Mouse (Mus musculus) urinary bladder, adult 2 months (tissue): ENCODE data around the gene Tmem132e. TPM values are rescaled to one million over a fixed set of nuclear protein-coding genes. Genes with fewer than 3 reads are reported as not detected.

Source experiments
- DNase-seq: peaks from one replicate; pipeline ENCODE4 v3.0.0; 2022; ENCODE audit warnings: low spot score
- polyA plus RNA-seq: library from polyadenylated mRNA; depleted of rRNA; stranded (reverse); fragments of >200 nt; gene quantifications from 2 replicates; pipeline ENCODE4 v1.2.3, GENCODE M21; 2012; rRNA removed

The Tmem132e gene
- 1.8 TPM in 2 replicates for polyA plus RNA-seq

DNA sequence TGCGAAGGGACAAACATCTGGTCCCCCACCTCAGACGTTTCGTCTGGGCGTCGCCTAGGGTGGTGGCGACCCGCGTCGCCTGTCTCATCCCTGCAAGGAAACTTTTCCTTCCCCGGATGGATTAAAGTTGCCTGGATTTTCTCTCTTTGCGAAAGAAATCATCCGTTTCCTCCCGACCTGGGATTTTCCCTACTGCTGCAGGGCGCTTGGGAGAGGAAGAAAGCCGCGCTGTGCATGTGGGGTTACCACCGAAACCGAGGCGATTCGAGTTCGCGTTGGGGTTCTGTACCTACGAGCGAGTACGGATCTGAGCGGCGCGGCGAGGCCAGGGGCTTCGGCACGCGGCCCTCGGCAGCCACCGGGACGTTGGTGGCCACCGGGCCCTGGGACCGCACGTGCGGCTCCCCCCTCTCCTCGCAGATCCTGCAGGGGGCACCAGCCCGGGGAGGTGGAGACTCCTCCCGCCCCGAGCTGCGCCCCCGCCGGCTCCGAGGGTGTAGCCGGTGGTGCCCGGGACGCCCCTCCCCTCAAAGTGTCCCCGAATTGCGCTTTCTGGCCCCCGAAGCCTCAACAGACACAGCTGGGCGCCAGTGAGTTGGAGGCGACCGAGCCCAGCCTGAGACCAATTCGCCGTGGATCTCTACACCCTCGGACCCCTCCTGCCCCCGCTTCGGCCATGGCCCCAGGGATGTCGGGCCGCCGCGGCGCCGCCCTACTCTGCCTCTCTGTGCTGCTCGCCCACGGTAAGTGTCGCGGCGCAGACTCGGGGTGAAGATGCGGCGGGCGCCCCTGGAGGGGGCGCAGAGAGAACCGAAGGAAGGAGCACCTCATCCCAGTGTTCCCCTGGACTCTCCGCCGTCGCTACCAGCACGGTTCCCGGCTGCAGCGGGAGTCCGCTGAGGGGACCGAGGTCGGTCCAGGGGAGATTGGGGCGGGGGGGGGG lies at the start of gene Tmem132e:
Gene Tmem132e (plus strand): TSS at position 530 of the 943 bp plus-strand sequence.
- DNase-seq, result no peak

DNA sequence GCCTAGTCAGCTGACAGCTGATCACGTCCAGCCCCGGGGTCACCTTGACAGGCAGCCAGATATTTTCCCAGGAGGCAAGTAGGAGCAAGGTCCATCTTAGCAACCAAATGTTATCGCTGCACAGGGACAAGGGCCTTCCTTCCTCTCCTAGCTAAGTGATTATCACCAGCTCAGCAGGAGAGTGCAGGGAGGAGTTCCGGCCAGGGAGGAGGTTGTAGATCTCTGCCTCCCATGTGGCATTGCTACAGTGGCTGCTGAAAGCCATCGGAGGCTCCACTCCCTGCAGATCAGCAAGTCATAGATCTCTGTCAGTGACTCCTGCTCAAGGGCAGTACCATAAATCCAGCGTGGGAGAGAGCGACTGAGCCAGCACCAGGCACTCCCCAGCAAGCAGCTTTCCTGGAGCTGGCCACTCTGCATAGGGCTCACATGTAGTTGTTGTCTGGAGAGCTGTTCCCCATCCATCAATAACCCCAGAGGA lies 48.7 kb upstream of the Tmem132e start:
- no peak for DNase-seq

DNA sequence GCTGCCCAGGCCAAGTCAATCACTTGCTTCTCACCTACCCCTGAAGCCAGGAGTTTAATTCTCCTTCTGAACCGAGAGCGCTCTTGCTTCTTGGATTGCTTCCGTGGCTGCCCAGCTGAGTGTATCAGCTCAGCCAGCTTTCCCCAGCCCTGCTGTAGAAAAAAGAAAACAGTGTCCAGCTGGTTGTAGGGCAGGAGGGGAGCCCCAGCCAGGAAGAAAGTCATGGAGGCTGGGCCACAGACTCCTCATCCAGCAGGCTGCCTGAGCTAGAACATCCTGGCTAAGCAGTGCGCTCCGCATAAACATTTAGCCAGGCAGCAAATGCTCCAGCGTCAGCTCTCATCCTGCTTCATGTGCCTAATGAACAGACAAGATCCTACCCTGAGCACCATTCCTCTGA lies 48.3 kb upstream of the Tmem132e start:
- no peak for DNase-seq

DNA sequence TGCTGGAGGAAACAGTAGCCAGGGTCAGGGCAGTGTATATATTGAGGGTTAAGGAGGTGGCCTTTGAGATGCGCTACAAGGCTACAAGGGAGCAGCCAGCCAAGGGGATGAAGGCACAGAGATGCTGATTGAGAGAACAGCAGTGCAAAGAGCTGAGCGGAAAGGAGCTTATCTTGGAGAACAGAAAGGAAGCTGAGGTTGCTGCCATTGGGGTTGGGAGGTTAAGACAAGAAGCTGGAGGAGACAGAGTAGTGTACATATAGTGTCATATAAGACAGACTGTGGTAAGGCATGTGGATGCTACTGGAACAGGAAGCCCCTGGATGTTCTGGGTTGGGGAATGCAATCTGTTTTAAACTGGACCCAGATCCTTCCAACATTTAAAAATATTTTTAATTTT lies 47.8 kb upstream of the Tmem132e start:
- DNase-seq, result no peak

DNA sequence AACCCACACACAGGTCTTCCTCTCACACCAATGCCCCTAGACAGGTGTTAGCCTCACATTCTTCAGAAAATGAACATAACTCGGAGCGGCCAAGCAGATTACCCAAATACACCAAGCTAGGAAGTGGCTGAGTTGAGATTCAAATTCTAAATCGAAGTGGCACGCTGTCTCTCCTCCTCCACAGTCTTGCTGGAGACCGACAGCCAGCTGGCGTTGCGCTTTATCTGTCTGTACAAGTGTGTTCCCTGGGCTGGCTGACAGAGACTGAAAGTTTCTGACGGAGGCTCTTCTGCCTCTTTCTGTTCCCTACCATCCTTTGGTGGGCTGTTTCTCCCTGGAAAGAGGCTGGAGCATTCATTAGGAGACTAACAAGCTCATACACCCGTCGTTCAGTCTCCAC lies 37.7 kb upstream of the Tmem132e start:
- no peak for DNase-seq

DNA sequence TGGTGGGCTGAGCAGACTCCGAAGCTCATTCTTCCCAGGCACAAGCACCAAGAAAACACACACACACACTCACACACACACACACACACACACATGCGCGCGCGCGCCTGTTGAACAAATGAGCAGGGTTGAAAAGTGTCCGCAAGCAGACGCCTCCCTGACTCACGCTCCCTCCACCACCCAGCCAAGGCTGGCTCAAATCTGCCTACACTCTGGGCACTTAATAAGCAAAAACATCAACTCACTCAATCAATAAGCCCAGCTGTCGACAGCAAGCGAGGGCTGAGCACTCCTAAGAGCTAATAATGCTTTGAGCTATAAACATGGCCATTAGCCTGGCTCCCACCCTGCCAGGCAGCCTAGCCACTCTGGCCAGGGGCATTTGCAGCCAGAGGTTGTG lies 18.5 kb upstream of the Tmem132e start:
- DNase-seq, result no peak

DNA sequence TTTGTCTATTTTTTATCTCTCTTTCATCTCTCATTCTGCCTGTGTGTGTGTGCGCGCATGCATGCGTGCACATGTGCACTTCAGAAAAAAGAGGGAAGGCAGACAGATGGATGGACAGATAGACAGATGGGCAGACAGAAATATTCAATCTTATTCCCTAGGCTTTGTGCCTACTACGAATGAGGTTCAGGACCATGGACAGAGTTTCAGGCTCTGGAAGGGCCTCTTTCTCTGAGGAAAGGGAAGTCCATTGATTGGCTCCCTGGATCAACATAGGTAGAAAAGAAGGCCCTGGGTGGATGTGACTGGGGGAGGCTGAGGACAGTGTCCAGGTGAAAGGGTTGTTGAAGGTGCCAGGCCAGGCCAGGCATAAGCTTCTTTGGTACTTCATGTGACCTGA lies 17.1 kb upstream of the Tmem132e start:
- no peak for DNase-seq

DNA sequence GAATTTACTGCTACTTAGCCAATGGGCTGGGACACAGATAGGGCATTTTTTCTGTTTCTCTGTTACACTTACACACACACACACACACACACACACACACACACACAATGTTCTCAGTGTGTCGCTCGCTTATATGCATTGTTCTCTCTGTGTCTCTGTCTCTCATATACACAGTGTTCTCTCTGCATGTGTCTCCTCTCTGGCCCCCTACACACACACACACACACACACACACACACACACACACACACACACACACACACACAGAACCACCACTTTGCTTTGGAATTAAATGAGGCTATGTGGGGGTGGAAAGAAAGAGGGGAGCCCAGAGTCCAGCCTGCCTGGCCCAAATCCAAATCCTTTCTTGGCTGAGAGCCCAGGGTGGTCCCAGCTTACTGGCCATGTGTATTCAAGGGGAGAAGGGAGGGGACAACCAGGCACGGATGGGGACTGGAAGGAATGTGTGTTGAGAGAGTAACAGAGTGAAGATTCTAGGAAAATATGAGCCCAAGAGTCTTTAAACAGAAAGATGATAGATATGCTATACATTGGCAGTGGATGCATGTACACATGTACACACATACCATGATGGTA lies 8.0 kb upstream of the Tmem132e start:
- DNase-seq, result no peak

DNA sequence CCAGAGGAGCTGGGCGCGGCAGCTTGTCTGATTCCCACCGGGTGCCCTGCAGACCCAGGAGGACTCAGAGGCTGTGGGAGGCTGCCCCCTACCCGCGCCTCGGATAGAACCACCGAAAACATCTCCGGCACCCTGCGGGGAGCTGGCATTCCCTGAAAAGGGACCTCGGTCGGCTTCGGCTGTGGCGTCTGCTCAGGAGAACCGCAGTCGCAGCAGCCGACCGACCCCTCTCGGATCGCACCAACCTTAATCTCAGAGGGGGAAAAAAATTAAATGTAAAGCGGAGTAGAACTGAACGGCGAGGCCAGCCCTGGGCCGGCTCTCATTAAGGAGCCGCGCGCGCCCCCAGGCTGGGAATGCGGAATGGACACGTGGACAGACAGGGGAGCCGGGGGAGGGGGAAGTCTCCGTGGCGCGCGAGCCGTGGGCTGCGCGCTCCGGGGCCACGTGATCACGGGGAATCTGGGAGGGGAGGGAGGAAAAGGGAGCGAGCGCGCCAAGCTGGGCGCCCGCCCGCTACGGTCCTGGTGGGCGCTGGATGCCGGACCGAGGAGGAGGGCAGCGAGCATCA lies 1.6 kb upstream of the Tmem132e start:
- no peak for DNase-seq

DNA sequence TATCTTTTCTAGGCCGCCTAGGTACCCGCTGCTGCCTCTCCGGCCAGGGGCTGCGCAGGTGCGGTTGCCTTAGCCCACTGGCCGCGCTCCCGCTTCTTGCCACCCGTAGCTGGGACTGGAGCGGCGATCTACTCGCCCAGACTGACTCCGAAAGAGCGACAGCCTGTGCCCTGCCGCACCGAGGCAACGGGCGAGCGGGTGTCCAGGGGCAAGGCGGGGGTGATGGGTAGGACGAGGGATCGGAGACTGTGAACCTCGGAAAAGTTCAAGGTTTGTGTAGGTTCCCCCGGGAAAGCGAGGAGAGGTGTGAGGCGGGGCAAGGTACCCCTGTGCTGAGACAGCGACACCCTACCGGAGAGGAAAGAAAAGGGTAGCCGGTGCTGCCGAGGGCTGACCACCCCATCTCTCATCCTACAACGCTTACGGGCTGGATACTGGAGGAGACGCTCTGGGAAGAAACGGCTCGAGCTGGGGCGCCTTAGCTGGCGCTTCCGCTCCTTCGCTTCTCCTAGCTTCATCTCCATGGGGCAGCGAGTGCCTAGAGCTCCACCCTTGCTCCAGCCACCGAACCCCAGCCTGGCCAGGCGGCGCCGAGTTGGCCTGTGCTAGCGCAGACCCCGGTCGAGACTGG lies 874 bp upstream of the Tmem132e start:
- no peak for DNase-seq

DNA sequence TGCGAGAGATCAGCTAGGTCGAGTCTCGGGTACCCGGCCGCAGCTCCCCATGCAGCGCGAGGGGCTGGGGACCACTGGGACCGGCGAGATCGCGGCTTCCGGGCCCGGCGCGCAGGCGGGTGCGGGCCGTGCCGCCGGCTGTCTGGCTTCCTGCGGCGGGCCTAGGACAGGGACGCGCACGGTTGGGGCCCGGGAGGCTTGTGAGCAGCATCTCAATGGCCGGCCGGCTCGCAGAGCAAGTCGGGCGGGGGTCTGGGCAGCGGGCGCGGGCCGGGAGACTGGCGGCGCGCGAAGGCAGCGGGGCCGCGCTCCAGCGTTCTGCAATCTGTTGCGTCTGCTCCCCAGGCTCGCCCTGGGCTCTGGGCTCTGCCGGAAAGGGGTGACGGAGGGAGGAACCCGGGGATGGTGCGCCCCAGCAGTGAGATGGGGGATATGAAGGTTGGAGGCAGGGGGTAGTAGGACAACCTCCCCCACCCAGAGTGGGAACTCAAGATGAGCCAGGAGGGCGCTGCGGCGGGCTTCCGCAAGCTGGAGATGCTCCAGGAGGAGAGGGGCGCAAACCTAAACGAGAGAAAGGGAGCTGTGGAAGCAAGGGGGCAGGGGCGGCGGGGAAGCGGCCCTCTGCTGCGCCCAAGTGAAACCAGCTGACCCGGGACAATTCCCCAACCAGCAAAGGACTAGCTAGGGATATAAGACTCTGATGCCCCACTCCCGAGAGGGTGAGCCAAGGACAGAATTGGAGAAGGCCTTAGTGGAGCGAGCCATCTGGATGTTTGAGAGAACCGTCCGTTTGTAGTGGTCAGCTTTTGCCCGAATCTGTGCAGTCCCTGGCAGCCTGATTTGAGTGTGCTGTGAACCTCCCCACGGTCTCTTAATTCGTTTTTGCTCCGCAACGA lies 944 bp downstream of the Tmem132e start:
- DNase-seq, result no peak

DNA sequence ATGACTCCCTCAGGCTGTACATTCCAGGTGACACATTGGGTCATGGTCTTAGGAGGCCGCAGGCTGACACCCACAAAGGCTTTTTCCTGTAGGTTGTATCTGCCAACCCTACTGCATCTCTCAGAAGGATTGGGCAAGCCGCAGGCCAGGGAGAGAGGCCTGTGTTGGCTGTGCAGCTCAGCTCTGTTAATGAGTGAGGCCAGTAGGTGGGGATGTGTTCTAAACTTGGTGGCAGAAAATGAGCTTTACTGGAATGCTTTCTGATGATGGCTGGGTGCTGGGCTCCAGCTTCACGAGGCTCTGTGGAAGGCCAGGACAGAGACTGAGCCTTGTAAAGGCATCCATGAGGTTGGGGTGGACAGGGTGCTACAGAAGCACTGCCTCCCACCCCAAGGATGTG lies 3.6 kb downstream of the Tmem132e start:
- DNase-seq, result no peak

DNA sequence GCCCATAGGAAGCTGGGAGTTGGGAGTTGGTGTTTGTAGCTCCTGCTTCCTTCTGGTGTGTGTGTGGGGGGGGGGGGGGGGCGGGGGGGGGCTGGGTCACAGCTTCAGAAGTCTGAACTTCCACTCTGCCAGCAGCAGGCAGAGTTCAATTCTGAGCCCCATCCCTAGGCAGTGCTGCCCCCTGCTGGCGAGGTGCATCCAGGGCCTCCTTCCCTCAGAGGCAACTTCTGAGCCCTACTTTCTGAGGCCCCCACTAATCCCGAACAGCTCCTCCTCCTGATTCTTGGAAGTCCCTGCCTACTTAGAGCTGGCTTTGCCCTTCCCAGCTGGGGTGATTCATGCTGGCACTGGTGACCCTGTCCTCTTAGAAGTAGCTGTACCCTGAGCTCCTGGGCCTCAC lies 10.9 kb downstream of the Tmem132e start:
- no peak for DNase-seq

DNA sequence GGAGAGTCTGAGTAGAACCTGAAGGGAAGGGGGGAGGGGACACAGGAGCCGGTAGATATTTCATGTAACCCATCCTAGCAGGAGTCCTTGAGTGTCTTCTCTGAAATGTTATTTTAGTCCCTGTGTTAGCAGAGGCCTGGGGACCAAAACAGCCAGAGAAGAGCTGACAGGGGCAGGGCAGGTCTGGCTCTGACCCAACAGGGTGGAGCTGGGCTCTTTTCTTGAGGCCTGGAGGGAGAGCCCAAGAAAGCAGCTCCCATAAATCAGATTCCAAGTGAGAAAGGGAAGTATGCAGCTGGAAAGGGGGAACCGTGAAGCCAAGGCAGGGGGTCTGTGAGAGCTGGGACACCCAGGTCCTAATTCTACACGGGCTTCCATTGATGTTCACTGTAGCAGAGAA lies 16.9 kb downstream of the Tmem132e start:
- no peak for DNase-seq

DNA sequence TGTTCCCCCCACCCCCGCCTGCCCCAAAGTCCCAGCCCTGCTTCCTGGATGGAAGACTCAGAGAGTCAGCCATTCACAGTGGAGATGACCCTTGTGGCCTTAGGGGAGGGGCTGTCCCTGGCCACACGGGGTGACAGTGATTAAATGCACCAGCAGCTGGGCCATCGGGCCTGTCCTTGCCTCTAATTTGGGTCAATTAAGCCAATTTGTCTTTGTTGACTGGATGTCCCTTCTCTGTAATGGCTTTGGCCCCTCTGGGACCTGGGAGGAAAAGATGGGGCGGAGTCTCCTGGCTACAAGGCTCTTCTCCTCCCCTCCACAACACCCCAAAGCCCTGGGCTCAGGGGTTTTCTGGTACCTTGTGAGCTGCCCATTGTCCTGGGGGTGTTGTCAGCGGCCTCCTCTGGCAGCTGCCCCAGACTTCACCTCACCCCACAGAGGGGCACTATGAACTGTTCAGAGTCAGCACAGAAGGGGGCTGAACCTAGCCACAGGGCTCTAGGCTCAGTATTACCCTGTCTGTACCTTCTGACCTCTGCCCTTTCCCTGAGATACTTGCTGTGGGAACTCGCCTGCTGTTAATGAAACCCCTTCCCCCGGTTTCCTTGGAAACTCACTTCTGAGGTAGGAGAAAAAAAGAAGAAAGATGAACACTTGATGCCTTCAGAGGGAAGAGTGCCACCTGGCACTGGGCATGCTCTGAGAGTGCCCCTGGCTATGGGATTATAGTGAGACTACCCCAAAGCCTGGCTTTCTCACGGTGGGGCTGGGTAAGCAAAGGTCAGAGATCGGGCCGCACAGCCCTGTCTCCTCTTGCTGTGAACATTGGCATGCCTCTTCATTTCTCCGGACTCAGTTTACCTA lies 17.9 kb downstream of the Tmem132e start:
- DNase-seq, result no peak

DNA sequence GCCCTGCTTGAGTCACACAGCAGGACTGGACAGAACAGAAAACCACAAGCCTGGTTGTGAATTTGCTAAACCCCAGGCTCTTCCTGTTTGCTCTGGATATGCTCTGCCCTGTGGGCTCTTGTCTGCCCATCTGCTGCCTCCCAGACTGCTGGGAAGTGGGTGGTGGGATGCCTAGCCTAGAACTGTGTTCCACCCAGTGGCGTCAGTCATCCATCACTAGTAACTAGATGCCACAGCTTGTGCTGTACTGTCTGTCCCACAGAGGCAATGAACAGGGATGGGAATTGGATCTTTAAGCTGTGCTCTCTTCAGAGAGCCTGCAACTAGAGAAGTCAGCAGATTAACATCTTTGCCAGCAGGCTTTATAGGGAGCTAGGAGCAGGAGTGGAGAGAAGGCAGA lies 23.8 kb downstream of the Tmem132e start:
- no peak for DNase-seq

DNA sequence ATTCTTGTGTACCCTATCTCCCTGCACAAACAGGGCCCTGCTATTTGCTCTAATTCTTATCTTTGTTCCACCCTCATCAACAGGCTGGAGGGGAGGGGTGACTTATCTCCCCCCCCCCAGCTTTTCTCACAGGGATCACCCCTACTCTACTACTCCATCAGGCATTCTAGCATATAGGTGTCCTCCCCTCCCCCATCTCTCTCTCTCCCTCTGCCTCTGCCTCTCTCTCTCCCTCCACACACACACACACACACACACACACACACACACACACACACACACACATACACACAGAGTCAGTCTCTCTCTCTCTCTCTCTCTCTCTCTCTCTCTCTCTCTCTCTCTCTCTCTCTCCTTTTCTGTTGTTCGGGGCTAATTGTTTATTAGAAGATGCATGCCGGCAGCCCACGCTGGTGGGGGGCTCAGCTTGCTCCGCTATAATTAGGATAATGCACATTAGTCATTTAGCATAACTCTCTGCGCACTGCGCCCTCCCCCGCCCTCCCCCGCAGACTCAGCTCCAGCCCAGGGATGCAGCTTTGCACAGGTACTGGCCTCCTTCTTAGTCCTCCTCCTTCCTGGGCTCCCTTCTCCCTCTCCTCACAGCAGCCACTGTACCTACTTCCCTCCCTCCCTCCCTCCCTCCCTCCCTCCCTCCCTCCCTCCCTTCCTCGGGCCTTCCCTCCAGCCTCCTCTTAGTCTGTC lies 29.8 kb downstream of the Tmem132e start:
- no peak for DNase-seq

DNA sequence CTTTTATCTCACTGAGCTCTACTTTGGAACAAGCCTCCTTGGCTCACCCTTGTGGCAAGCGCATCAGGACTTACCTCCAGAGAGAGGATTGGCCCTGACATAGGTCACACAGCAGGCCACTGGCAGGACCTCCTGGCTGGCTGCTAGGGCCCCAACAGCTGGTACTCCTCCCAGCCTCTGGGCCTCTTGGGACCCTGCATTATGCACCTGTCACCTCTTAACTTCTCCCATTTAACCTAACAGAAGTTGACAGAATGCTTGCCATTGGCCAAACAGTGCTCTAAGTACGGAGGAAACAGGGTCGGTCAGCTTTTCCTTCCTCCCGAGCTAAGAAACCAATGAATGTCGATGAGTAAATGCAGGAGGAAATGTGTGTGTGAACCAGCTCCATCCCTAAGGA lies 33.2 kb downstream of the Tmem132e start:
- no peak for DNase-seq

DNA sequence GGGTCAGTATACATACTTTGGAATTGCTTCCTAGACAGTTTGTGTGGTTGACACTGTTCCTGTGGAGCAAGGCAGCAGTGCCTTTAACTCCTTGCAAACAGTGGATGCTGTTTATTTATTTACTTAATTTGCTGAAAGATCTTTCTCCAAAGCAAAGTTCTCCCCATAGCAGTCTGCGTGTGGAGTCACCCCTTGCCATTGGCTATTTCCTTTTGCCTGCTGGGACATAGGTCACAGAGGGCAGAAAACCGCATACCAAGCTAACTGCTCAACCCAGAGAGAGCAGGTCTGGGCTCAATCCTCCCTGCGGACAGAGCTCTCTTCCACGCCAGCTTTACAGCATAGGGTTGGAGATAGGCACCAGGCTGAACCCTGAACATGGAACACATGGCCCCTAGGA lies 34.8 kb downstream of the Tmem132e start:
- DNase-seq, result no peak

DNA sequence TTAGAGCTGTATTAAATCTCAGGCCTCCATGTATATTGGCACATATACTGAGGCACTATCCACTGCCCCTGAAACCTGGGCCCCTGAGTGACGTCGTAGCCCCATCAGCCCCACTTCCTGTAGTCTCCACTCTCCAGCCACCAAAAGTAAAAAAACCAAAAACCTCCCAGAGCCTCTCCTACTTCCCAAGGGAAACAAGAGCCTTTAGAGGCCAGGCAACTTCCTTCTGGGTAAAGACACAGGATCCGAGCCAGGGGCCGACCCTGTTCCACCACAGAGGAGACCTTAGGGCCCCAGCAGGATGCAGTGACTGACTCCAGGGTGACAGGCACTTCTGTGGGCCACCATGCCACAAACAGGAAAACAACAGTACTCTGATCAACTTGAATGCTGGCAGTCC lies 40.1 kb downstream of the Tmem132e start:
- DNase-seq, result no peak
